Mouse (Mus musculus): ENCODE measurements around the gene Spag17. TPM values are rescaled to one million over a fixed set of nuclear protein-coding genes. Genes with fewer than 3 reads are reported as not detected.

Gene Spag17
- polyA plus RNA-seq, 1 experiment = 0.03 TPM

- Histone ChIP-seq H3K36me3 (ENCODE audit: control insufficient read depth, insufficient read depth, low read length) (no peaks in the 10 kb centered on the region), H3K4me1 (replicated peaks; ENCODE audit: control insufficient read depth, insufficient read depth, low read length) (no peaks in the 10 kb centered on the region), H3K4me3 (ENCODE audit: control insufficient read depth, insufficient read depth, low read length) (no peak overlapping the region), H3K27ac (ENCODE audit: control insufficient read depth, insufficient read depth, low read length) (no peak overlapping the region), H3K27me3 (ENCODE audit: control insufficient read depth, insufficient read depth, low read length) (no peaks in the 10 kb centered on the region)
- 75% methylated on average over 12 of the region's 12 CpGs for WGBS
- TF ChIP-seq POLR2A (IDR thresholded peaks at IDR 0.05; ENCODE audit: control insufficient read depth, extremely low read depth, insufficient read depth, low read length, poor library complexity) = no peak
- TF ChIP-seq CTCF (IDR thresholded peaks at IDR 0.05; ENCODE audit: borderline replicate concordance, control insufficient read depth, extremely low read depth, insufficient read depth, low read length, poor library complexity) = no peak
- no peak for DNase-seq
Observed at GRCm38 (mm10) chr3:99930920-99931620, 45.9 kb downstream of the Spag17 start.

GRCm38 (mm10) chr3:99936159-99936558, 51.0 kb downstream of the Spag17 start:
- no peaks in the 10 kb centered on the region for H3K27me3 ChIP-seq (ENCODE audit: control insufficient read depth, insufficient read depth, low read length)
- H3K4me3 ChIP-seq (ENCODE audit: control insufficient read depth, insufficient read depth, low read length) = no peak overlapping the region
- H3K36me3 ChIP-seq (ENCODE audit: control insufficient read depth, insufficient read depth, low read length) = no peaks in the 10 kb centered on the region
- H3K4me1 ChIP-seq (replicated peaks; ENCODE audit: control insufficient read depth, insufficient read depth, low read length) = no peaks in the 10 kb centered on the region
- DNase-seq = no peak
- TF ChIP-seq CTCF (IDR thresholded peaks at IDR 0.05; ENCODE audit: borderline replicate concordance, control insufficient read depth, extremely low read depth, insufficient read depth, low read length, poor library complexity) (no peak), POLR2A (IDR thresholded peaks at IDR 0.05; ENCODE audit: control insufficient read depth, extremely low read depth, insufficient read depth, low read length, poor library complexity) (no peak)
- no peak overlapping the region for H3K27ac ChIP-seq (ENCODE audit: control insufficient read depth, insufficient read depth, low read length)
- WGBS = 46% methylated on average over 1 of the region's 1 CpGs

GRCm38 (mm10) chr3:99938611-99939286, 53.5 kb downstream of the Spag17 start:
- no peaks in the 10 kb centered on the region for H3K27me3 ChIP-seq (ENCODE audit: control insufficient read depth, insufficient read depth, low read length)
- no peak for TF ChIP-seq CTCF (IDR thresholded peaks at IDR 0.05; ENCODE audit: borderline replicate concordance, control insufficient read depth, extremely low read depth, insufficient read depth, low read length, poor library complexity)
- no peak for TF ChIP-seq POLR2A (IDR thresholded peaks at IDR 0.05; ENCODE audit: control insufficient read depth, extremely low read depth, insufficient read depth, low read length, poor library complexity)
- no peak overlapping the region for H3K4me3 ChIP-seq (ENCODE audit: control insufficient read depth, insufficient read depth, low read length)
- no peaks in the 10 kb centered on the region for H3K36me3 ChIP-seq (ENCODE audit: control insufficient read depth, insufficient read depth, low read length)
- H3K4me1 ChIP-seq (replicated peaks; ENCODE audit: control insufficient read depth, insufficient read depth, low read length) = no peaks in the 10 kb centered on the region
- DNase-seq = no peak
- 37% methylated on average over 8 of the region's 8 CpGs for WGBS
- H3K27ac ChIP-seq (ENCODE audit: control insufficient read depth, insufficient read depth, low read length) = no peak overlapping the region

GRCm38 (mm10) chr3:99945171-99945570, 60.0 kb downstream of the Spag17 start:
- 80% methylated on average over 2 of the region's 2 CpGs for WGBS
- no peak overlapping the region for H3K27ac ChIP-seq (ENCODE audit: control insufficient read depth, insufficient read depth, low read length)
- no peaks in the 10 kb centered on the region for H3K27me3 ChIP-seq (ENCODE audit: control insufficient read depth, insufficient read depth, low read length)
- H3K36me3 ChIP-seq (ENCODE audit: control insufficient read depth, insufficient read depth, low read length) = no peaks in the 10 kb centered on the region
- TF ChIP-seq POLR2A (IDR thresholded peaks at IDR 0.05; ENCODE audit: control insufficient read depth, extremely low read depth, insufficient read depth, low read length, poor library complexity) = no peak
- no peak for TF ChIP-seq CTCF (IDR thresholded peaks at IDR 0.05; ENCODE audit: borderline replicate concordance, control insufficient read depth, extremely low read depth, insufficient read depth, low read length, poor library complexity)
- DNase-seq = no peak
- H3K4me3 ChIP-seq (ENCODE audit: control insufficient read depth, insufficient read depth, low read length) = no peak overlapping the region
- no peaks in the 10 kb centered on the region for H3K4me1 ChIP-seq (replicated peaks; ENCODE audit: control insufficient read depth, insufficient read depth, low read length)

GRCm38 (mm10) chr3:99954039-99954602, 68.9 kb downstream of the Spag17 start:
- TF ChIP-seq POLR2A (IDR thresholded peaks at IDR 0.05; ENCODE audit: control insufficient read depth, extremely low read depth, insufficient read depth, low read length, poor library complexity) (no peak), CTCF (IDR thresholded peaks at IDR 0.05; ENCODE audit: borderline replicate concordance, control insufficient read depth, extremely low read depth, insufficient read depth, low read length, poor library complexity) (no peak)
- H3K4me1 ChIP-seq (replicated peaks; ENCODE audit: control insufficient read depth, insufficient read depth, low read length) = no peaks in the 10 kb centered on the region
- 87% methylated on average over 9 of the region's 9 CpGs for WGBS

GRCm38 (mm10) chr3:99956517-99956916, 71.3 kb downstream of the Spag17 start:
- Histone ChIP-seq H3K27me3 (ENCODE audit: control insufficient read depth, insufficient read depth, low read length) (no peaks in the 10 kb centered on the region), H3K4me1 (replicated peaks; ENCODE audit: control insufficient read depth, insufficient read depth, low read length) (no peaks in the 10 kb centered on the region), H3K27ac (ENCODE audit: control insufficient read depth, insufficient read depth, low read length) (no peak overlapping the region), H3K36me3 (ENCODE audit: control insufficient read depth, insufficient read depth, low read length) (no peaks in the 10 kb centered on the region), H3K4me3 (ENCODE audit: control insufficient read depth, insufficient read depth, low read length) (no peak overlapping the region)
- no peak for TF ChIP-seq POLR2A (IDR thresholded peaks at IDR 0.05; ENCODE audit: control insufficient read depth, extremely low read depth, insufficient read depth, low read length, poor library complexity)
- TF ChIP-seq CTCF (IDR thresholded peaks at IDR 0.05; ENCODE audit: borderline replicate concordance, control insufficient read depth, extremely low read depth, insufficient read depth, low read length, poor library complexity) = no peak
- DNase-seq = no peak

More at GRCm38 (mm10) chr3:99954039-99954602, 68.9 kb downstream of the Spag17 start:
- H3K4me3 ChIP-seq (ENCODE audit: control insufficient read depth, insufficient read depth, low read length) = no peak overlapping the region
- H3K36me3 ChIP-seq (ENCODE audit: control insufficient read depth, insufficient read depth, low read length) = no peaks in the 10 kb centered on the region
- H3K27ac ChIP-seq (ENCODE audit: control insufficient read depth, insufficient read depth, low read length) = no peak overlapping the region
- H3K27me3 ChIP-seq (ENCODE audit: control insufficient read depth, insufficient read depth, low read length) = no peaks in the 10 kb centered on the region
- no peak for DNase-seq

Measured in thymus, adult 2 months (tissue).